Mouse (Mus musculus) adrenal gland, postnatal 14 days (tissue): ENCODE results near the gene Ugt1a2. TPM values are rescaled to one million over a fixed set of nuclear protein-coding genes. Genes with fewer than 3 reads are reported as not detected.
"Not testable (repeated sequence)": the region's sequence is repeated elsewhere in the genome, so short reads cannot be mapped to it uniquely, and the experiment has no call there.

ENCODE experiments used
- DNase-seq: peaks from one replicate; pipeline ENCODE4 v3.0.0; 2021; ENCODE audit warnings: mixed read lengths
- long read RNA-seq, 2 experiments: library from polyadenylated mRNA; stranded (forward); transcript quantifications; one replicate each; pipeline ENCODE4 v2.0.0; 2021
- total RNA-seq: library from RNA; stranded (reverse); gene quantifications from 2 replicates; pipeline ENCODE4 v1.2.3, GENCODE M21; 2021

Gene Ugt1a2
- 0.22 and 0.26 TPM in 2 replicates for total RNA-seq
- long read RNA-seq, experiment 1: 0 reads
- long read RNA-seq, experiment 2: 0 reads

- DNase-seq: no peak
These were observed at the start of gene Ugt1a2 for GRCm38 (mm10) chr1:88200456-88200855. TSS of gene Ugt1a2 (plus strand) at chr1:88200601.

- DNase-seq: no peak
These were observed 42.0 kb upstream of the Ugt1a2 start for GRCm38 (mm10) chr1:88158430-88158829.

GRCm38 (mm10) chr1:88165711-88166110, 34.7 kb upstream of the Ugt1a2 start, which contains the start of gene Ugt1a5:
TSS of gene Ugt1a5 (plus strand) at chr1:88166012.
- DNase-seq: no peak

DNA sequence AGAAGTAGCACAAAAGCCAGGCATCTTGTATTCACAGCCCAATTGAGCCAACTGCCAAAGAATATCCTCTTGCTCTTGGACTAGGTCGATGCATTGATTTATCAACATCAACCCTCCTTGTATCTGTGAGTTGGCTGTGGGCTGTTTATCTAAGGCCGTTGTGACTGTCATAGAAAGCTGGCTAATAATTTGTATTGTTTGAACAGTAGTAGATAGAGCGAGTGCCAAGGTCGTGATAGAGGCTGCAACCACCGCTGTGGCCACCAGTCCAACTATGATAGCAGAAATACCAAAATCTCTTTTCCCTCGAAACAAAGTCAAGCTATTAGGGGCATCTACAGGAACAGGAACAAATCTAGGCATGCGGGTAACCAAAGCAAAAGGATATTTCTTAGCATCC, 28.2 kb upstream of the Ugt1a2 start:
- DNase-seq: not testable (repeated sequence)

GRCm38 (mm10) chr1:88179657-88180056, 20.7 kb upstream of the Ugt1a2 start:
- DNase-seq: no peak

DNA sequence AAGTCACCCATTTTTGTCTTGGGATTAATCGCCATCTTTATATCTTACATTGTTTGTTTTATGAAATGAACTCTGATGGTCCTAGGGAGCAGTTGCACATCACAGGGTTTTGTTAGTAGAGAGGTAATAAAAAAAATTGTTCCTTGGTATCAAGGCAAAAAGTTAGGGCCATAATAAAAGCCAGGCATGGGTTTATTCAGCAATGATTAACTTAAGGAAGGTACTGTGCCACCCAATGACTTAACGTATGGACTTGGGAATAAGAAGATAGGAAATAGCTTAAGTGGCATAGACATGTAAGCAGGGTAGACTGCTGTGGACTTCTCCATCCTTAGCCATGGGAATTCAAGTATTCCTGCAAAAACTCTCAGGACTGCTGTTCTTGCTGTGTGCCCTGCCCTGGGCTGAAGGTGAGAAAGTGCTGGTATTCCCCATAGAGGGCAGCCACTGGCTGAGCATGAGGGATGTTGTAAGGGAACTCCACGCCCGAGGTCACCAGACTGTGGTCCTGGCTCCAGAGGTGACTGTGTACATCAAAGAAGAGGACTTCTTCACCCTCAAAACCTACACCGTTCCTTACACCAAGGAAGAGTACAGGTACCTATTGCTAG, 14.0 kb upstream of the Ugt1a2 start:
- DNase-seq: no peak

GRCm38 (mm10) chr1:88192136-88192535, 8.3 kb upstream of the Ugt1a2 start:
- DNase-seq: no peak

GRCm38 (mm10) chr1:88195687-88196086, 4.7 kb upstream of the Ugt1a2 start:
- no peak for DNase-seq

DNA sequence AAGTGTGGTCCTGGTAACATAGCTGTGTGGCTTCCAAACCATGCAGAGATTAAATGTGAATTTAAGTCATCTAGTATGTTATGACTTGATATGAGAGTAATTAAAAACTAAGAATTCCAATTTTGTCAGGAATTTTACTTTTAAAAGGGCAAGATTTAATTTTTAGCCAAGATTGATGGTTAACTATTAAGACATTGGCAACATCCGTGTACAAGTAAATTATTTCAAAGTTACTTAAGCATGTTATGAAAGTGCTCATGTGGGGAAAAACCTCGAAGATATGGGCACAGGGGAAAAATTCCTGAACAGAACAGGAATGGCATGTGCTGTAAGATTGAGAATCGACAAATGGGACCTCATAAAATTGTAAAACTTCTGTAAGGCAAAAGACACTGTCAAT, 3.0 kb upstream of the Ugt1a2 start:
- no peak for DNase-seq

DNA sequence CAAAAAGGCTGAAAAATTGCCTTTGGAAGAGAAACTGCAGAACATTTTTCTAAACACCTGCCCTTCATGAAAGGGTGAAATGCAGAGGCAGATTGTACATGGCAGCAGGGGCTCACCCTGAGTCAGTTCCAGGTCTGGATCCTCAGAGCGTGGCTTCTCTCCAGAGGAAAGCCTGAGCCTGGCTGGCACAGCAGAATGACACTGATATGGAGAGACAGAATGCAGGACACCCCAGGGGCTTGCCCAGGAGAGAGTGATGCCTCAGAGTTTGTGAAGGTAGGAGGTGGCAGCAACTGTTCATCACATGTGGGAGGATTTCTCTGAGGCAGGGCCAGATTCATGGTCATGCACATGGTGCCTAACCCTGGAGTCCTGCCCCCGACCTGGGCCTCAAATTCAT, 405 bp upstream of the Ugt1a2 start:
- no peak for DNase-seq

GRCm38 (mm10) chr1:88205294-88205922, 5.0 kb downstream of the Ugt1a2 start, which contains the start of gene Dnajb3:
TSS of gene Dnajb3 (minus strand) at chr1:88205782.
- DNase-seq: peak; percentile 84

GRCm38 (mm10) chr1:88206843-88207479, 6.6 kb downstream of the Ugt1a2 start:
- DNase-seq: no peak

DNA sequence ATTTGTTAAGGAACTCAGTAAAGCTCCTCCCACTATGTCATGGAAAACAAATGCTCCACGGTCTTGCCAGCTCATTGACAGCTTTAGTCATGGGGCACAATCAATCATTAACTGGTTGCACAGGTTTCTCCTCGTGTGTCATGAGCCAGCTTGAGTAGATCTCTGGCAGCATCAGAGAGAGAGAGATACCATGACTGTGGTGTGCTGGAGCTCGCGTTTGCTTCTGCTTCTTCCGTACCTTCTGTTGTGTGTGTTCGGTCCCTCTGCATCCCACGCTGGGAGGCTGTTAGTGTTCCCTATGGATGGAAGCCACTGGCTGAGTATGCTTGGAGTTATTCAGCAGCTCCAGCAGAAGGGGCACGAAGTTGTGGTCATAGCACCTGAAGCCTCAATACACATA, 11.4 kb downstream of the Ugt1a2 start, which contains the start of gene Ugt1a1:
Gene Ugt1a1, plus strand, starts transcription at position 148 of the 400 bp plus-strand sequence.
- DNase-seq: peak; percentile 15

GRCm38 (mm10) chr1:88212341-88213045, 12.1 kb downstream of the Ugt1a2 start:
- peak; percentile 12 for DNase-seq

GRCm38 (mm10) chr1:88213061-88213460, 12.7 kb downstream of the Ugt1a2 start:
- DNase-seq: no peak

- DNase-seq: peak; percentile 23
These were observed 13.5 kb downstream of the Ugt1a2 start for GRCm38 (mm10) chr1:88213766-88214461.

DNA sequence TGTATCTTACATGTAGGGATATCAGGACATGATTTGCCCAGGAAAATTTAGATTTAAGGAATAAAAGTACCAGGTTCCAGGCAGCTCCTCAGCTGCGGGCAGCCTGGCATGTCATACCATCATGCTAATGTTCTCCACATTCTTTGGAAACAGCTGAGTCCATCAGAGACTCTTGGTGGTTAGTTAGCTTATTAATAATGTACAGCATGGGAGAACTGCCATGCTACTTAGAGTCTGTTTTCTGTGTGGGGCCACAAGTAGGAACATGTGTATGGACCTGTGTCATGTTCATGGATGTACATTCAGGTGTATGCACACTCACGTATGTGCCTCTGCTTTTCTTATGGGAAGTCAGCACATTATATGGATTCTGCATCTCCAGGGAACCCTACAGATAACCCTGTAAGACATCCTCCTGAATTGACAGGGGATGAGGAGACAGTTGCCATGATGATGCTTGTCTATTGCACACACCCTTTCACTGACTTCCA, 14.1 kb downstream of the Ugt1a2 start:
- DNase-seq: no peak

DNA sequence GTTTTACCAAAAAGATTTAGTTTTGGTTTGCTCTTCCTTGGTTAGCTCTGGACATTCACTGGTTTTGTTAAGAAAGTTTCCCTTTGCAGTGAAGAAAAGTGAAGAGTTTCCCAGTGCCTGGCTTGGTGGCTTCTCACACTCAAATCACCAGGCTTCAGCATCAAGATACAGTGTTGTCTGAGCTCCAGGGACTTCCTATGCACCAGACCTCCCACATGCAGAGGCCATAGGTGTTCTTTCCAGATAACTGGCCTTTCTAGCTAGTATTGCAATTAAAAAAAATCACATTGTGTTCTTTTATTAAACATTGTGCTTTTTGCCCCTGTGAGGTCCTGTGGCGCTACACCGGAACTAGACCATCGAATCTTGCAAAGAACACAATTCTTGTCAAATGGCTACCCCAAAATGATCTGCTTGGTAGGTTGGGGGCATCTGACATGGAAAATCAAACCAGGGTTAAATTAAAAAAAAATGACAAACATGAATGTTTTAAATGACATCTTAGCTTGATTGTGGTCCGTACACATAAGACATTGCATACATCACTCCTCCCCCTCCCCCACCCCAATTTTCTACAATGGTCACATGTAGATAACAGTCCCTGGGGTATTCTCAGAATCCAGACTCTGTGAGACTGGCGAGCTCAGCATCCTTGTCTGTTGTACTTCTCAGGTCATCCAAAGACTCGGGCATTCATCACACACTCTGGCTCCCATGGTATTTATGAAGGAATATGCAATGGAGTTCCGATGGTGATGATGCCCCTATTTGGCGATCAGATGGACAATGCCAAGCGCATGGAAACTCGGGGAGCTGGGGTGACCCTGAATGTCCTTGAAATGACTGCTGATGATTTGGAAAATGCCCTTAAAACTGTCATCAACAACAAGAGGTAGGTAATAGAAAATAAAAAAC, 15.3 kb downstream of the Ugt1a2 start:
- no peak for DNase-seq

- DNase-seq: no peak
These were observed 16.1 kb downstream of the Ugt1a2 start for GRCm38 (mm10) chr1:88216551-88216950.

DNA sequence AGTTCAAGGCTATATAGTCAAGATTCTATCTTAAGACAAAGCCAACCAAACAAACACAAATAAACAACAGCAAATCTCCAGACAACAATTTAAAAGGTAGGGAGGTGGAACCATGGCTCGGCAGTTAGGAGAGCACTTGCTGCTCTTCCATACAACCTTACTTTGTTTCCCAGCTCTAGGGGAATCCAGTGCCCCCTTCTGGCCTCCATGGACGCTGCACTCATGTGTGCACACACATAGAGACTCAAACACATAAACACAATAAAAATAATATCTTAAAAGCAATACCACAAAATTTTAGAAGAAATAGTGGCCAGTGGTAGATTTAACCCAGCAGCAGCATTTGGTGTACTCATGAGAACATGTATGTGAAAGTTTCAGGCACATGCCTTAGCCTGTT, 16.7 kb downstream of the Ugt1a2 start:
- DNase-seq: no peak

- DNase-seq: no peak
These were observed 17.2 kb downstream of the Ugt1a2 start for GRCm38 (mm10) chr1:88217576-88217975.
